Mouse (Mus musculus) heart, adult 2 months (tissue): ENCODE results near the gene Ostn. TPM values are rescaled to one million over a fixed set of nuclear protein-coding genes. Genes with fewer than 3 reads are reported as not detected.
"Not testable (repeated sequence)": the region's sequence is repeated elsewhere in the genome, so short reads cannot be mapped to it uniquely, and the experiment has no call there.

Experiments
- DNase-seq, 2 experiments: peaks; one replicate each; pipeline ENCODE4 v3.0.0; 2021
- H3K27ac ChIP-seq: fragments of 200-600 bp; 2 replicates; pipeline ENCODE4 v1.8.1; 2022
- H3K27me3 ChIP-seq: fragments of 200-500 bp; 2 replicates; pipeline ENCODE4 v1.6.1; 2012; ENCODE audit warnings: mild to moderate bottlenecking, low read length, inconsistent platforms, mixed read lengths; ENCODE audit not compliant: control insufficient read depth, insufficient read depth
- H3K36me3 ChIP-seq: fragments of 200-500 bp; 2 replicates; pipeline ENCODE4 v1.6.1; 2012; ENCODE audit warnings: low read length, inconsistent platforms; ENCODE audit not compliant: control insufficient read depth, insufficient read depth
- H3K4me1 ChIP-seq: fragments of 200-500 bp; 2 replicates; pipeline ENCODE4 v1.6.1; 2011; ENCODE audit warnings: low read length; ENCODE audit not compliant: control insufficient read depth, insufficient read depth
- H3K4me3 ChIP-seq: fragments of 200-600 bp; 2 replicates; pipeline ENCODE4 v1.8.1; 2022
- H3K79me2 ChIP-seq: fragments of 200-500 bp; replicated peaks from 2 replicates; pipeline ENCODE4 v1.6.1; 2012; ENCODE audit warnings: mild to moderate bottlenecking, inconsistent platforms, low read length, moderate library complexity, mixed read lengths; ENCODE audit not compliant: control insufficient read depth, insufficient read depth
- H3K9ac ChIP-seq: fragments of 200-500 bp; 2 replicates; pipeline ENCODE4 v1.6.1; 2012; ENCODE audit warnings: low read depth, mild to moderate bottlenecking, control low read depth, inconsistent platforms, low read length, mixed read lengths
- CTCF ChIP-seq: fragments of 200-600 bp; IDR thresholded peaks from 2 replicates; pipeline ENCODE4 v1.8.1; 2022; ENCODE audit warnings: antibody characterized with exemption, mild to moderate bottlenecking, moderate library complexity
- EP300 ChIP-seq: fragments of 200-500 bp; IDR thresholded peaks from 2 replicates; pipeline ENCODE4 v1.6.1; 2011; ENCODE audit warnings: low read depth, low read length, control low read depth; ENCODE audit not compliant: insufficient read depth
- POLR2A ChIP-seq: fragments of 200-500 bp; IDR thresholded peaks from 2 replicates; pipeline ENCODE4 v1.6.1; 2011; ENCODE audit warnings: mild to moderate bottlenecking, low read depth, low read length, control low read depth; ENCODE audit not compliant: insufficient read depth
- WGBS: fragments of 180-500 bp; shearing (Covaris S2); methylation state at CpG from one replicate; pipeline ENCODE4 v1.1.7; 2018; 5-methylcytosine and 5-hydroxymethylcytosine counted together
- intact Hi-C: fragments of 180-260 bp; cut with DNase I; formaldehyde crosslinking; loops from one replicate; pipeline ENCODE4 v1.15.1; 2025
- long read RNA-seq: library from polyadenylated mRNA; stranded (forward); transcript quantifications from one replicate; pipeline ENCODE4 v2.0.0, GENCODE M21; 2021
- polyA plus RNA-seq: library from polyadenylated mRNA; depleted of rRNA; stranded (reverse); fragments of >200 nt; gene quantifications from 2 replicates; pipeline ENCODE4 v1.2.3, GENCODE M21; 2012; rRNA removed
- total RNA-seq, 2 experiments: library from RNA; stranded (reverse); gene quantifications; 2 replicates each; pipeline ENCODE4 v1.2.3; 2021

Gene Ostn
- total RNA-seq (not detected), polyA plus RNA-seq (0.08 TPM in 1 of 2 replicates, not detected in the other)
- long read RNA-seq: 0 reads

DNA sequence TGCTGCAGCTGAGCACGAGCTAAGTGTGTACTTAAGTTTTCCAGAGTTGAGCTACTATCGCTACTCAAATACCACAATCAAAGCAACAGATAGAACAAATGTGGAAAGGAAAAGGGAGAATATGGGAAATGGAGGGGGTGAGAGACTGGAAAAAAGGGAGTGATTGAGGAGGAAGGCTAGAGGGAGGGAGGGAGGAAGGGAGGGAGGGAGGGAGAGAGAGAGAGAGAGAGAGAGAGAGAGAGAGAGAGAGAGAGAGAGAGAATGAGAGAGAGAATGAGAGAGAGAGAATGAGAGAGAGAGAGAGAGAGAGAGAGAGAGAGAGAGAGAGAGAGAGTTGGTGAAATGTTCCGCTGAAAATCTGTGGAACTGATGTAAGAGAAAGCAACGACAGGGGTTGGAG, at the start of gene Ostn:
Gene Ostn, plus strand, starts transcription at position 301 of the 400 bp plus-strand sequence.
- intact Hi-C loops, H3K79me2 ChIP-seq: not testable (repeated sequence)

GRCm38 (mm10) chr16:27268748-27269147, 38.5 kb upstream of the Ostn start:
- H3K27ac ChIP-seq: no peak overlapping the region
- H3K27me3 ChIP-seq: no peaks in the 10 kb centered on the region
- H3K4me3 ChIP-seq: no peak overlapping the region
- WGBS: 66% methylated on average over 4 of the region's 4 CpGs
- intact Hi-C loops: no loop called here
- TF ChIP-seq POLR2A: no peak
- TF ChIP-seq EP300: no peak
- TF ChIP-seq CTCF: no peak
- no peaks in the 10 kb centered on the region for H3K36me3 ChIP-seq
- H3K4me1 ChIP-seq: no peaks in the 10 kb centered on the region
- no peak overlapping the region for H3K9ac ChIP-seq
- no peaks in the 10 kb centered on the region for H3K79me2 ChIP-seq
- DNase-seq: no peak

More for the DNA sequence above, at the start of gene Ostn:
- H3K27ac ChIP-seq, H3K27me3 ChIP-seq, H3K4me3 ChIP-seq, H3K36me3 ChIP-seq, DNase-seq, H3K4me1 ChIP-seq, H3K9ac ChIP-seq: not testable (repeated sequence)
- WGBS: 60% methylated on average over 4 of the region's 4 CpGs

- no peak overlapping the region for H3K27ac ChIP-seq
- no peaks in the 10 kb centered on the region for H3K27me3 ChIP-seq
- no peak for DNase-seq
- H3K36me3 ChIP-seq: no peaks in the 10 kb centered on the region
- 77% methylated on average over 3 of the region's 3 CpGs for WGBS
- H3K79me2 ChIP-seq: no peaks in the 10 kb centered on the region
- intact Hi-C loops: no loop called here
- no peaks in the 10 kb centered on the region for H3K4me1 ChIP-seq
- H3K9ac ChIP-seq: no peak overlapping the region
- no peak overlapping the region for H3K4me3 ChIP-seq
- no peak for TF ChIP-seq CTCF
- no peak for TF ChIP-seq POLR2A
- TF ChIP-seq EP300: no peak
These were observed 19.9 kb upstream of the Ostn start for GRCm38 (mm10) chr16:27287410-27287809.

DNA sequence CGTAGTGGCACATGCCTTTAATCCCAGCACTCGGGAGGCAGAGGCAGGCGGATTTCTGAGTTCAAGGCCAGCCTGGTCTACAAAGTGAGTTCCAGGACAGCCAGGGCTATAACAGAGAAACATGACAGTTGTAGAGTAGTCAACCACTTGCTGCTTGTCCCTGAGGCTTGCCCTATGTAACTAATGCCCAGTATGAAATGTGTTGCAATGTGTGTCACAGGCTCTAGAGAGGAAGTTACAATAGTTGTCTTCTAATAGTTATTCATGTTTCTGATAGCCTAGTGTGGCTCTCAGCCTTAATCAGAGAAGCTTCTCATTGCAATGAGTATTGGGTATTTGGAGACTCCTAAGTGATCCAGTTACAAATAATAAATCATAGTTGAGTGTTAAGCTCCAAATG, 10.8 kb upstream of the Ostn start:
- H3K27me3 ChIP-seq: no peaks in the 10 kb centered on the region
- intact Hi-C loops: no loop called here
- no peak overlapping the region for H3K27ac ChIP-seq
- TF ChIP-seq POLR2A (no peak), EP300 (no peak), CTCF (no peak)
- WGBS: 79% methylated on average over 3 of the region's 3 CpGs
- H3K79me2 ChIP-seq: no peaks in the 10 kb centered on the region
- H3K36me3 ChIP-seq: no peaks in the 10 kb centered on the region
- DNase-seq: no peak
- no peaks in the 10 kb centered on the region for H3K4me1 ChIP-seq
- H3K9ac ChIP-seq: no peak overlapping the region
- H3K4me3 ChIP-seq: no peak overlapping the region

DNA sequence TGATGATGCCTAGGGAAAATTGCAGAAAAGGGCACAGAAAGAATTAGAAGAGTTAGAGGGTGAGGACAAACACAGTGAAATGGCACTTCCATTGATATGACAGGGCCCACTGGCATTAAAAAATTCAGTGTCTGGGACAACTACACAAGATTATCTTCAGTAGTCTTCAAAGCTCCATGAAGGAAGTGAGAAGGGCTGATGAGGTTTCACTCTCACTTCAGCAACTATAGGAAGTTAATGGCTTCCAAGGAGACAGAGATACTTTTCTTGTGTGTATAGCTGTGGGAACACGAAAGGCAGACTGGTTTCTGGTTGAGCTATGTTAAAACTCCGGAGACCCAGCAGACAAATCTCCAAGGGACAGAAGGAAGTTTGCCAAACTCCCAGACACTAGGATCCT, 10.4 kb upstream of the Ostn start:
- H3K27me3 ChIP-seq: no peaks in the 10 kb centered on the region
- no peak for DNase-seq
- no peak overlapping the region for H3K9ac ChIP-seq
- intact Hi-C loops: no loop called here
- no peaks in the 10 kb centered on the region for H3K4me1 ChIP-seq
- H3K79me2 ChIP-seq: no peaks in the 10 kb centered on the region
- TF ChIP-seq CTCF (no peak), POLR2A (no peak), EP300 (no peak)
- no peak overlapping the region for H3K27ac ChIP-seq
- H3K4me3 ChIP-seq: no peak overlapping the region
- no peaks in the 10 kb centered on the region for H3K36me3 ChIP-seq
- 61% methylated on average over 2 of the region's 2 CpGs for WGBS

GRCm38 (mm10) chr16:27319099-27319498, 11.8 kb downstream of the Ostn start:
- Histone ChIP-seq H3K9ac (no peak overlapping the region), H3K27ac (no peak overlapping the region), H3K27me3 (no peaks in the 10 kb centered on the region), H3K4me3 (no peak overlapping the region), H3K4me1 (no peaks in the 10 kb centered on the region), H3K36me3 (no peaks in the 10 kb centered on the region), H3K79me2 (no peaks in the 10 kb centered on the region)
- TF ChIP-seq POLR2A: no peak
- no peak for TF ChIP-seq CTCF
- no peak for TF ChIP-seq EP300
- intact Hi-C loops: no loop called here
- DNase-seq: no peak
- WGBS: 79% methylated on average over 1 of the region's 1 CpGs
